Mouse (Mus musculus) neural tube, embryonic 14.5 days (tissue): Measurements from ENCODE around the gene Srsf2. TPM values are rescaled to one million over a fixed set of nuclear protein-coding genes. Genes with fewer than 3 reads are reported as not detected.

Experiments
- ATAC-seq: fragments of 200-750 bp; cut with Nextera tagmentation; 2 replicates; pipeline ENCODE4 v1.8.0; 2017; ENCODE audit warnings: low read depth, mild to moderate bottlenecking, moderate TSS enrichment, moderate library complexity
- H3K27ac ChIP-seq: fragments of 300-500 bp; sonication (generic); 2 replicates; pipeline ENCODE4 v1.5.1; 2014; ENCODE audit warnings: low read depth, mild to moderate bottlenecking, control low read depth, low read length, moderate library complexity, mixed read lengths
- H3K27me3 ChIP-seq: fragments of 300-500 bp; sonication (generic); 2 replicates; pipeline ENCODE4 v1.6.1; 2014; ENCODE audit warnings: low read length; ENCODE audit not compliant: control insufficient read depth, insufficient read depth
- H3K36me3 ChIP-seq: fragments of 300-500 bp; sonication (generic); 2 replicates; pipeline ENCODE4 v1.6.1; 2014; ENCODE audit warnings: low read length, mixed read lengths; ENCODE audit not compliant: control insufficient read depth, insufficient read depth
- H3K4me1 ChIP-seq: fragments of 300-500 bp; sonication (generic); 2 replicates; pipeline ENCODE4 v1.6.1; 2014; ENCODE audit warnings: low read length; ENCODE audit not compliant: control insufficient read depth, insufficient read depth
- H3K4me2 ChIP-seq: fragments of 300-500 bp; sonication (generic); 2 replicates; pipeline ENCODE4 v1.6.1; 2014; ENCODE audit warnings: mild to moderate bottlenecking, low read depth, low read length, control low read depth
- H3K4me3 ChIP-seq: fragments of 300-500 bp; sonication (generic); 2 replicates; pipeline ENCODE4 v1.5.1; 2014; ENCODE audit warnings: low read depth, low read length, control low read depth, mixed read lengths
- H3K9ac ChIP-seq: fragments of 300-500 bp; sonication (generic); replicated peaks from 2 replicates; pipeline ENCODE4 v1.6.1; 2014; ENCODE audit warnings: low read depth, mild to moderate bottlenecking, control low read depth, low read length, mixed read lengths
- H3K9me3 ChIP-seq: fragments of 300-500 bp; sonication (generic); 2 replicates; pipeline ENCODE4 v1.6.1; 2016; ENCODE audit warnings: low read length; ENCODE audit not compliant: control insufficient read depth
- WGBS: fragments of 180-500 bp; shearing (Covaris S2); extraction: QIAGEN DNeasy Blood & Tissue Kit; methylation state at CpG from one replicate; pipeline ENCODE4 v1.1.7; 2014; 5-methylcytosine and 5-hydroxymethylcytosine counted together
- polyA plus RNA-seq: library from polyadenylated mRNA; unstranded; fragments of >200 nt; fragmentation: Nextera tagmentation; extraction: Ambion mirVana; gene quantifications from 2 replicates; pipeline ENCODE4 v1.2.1, GENCODE M21; 2014

Srsf2 gene
- polyA plus RNA-seq, 1 experiment from 2014 or later: 602 TPM

DNA sequence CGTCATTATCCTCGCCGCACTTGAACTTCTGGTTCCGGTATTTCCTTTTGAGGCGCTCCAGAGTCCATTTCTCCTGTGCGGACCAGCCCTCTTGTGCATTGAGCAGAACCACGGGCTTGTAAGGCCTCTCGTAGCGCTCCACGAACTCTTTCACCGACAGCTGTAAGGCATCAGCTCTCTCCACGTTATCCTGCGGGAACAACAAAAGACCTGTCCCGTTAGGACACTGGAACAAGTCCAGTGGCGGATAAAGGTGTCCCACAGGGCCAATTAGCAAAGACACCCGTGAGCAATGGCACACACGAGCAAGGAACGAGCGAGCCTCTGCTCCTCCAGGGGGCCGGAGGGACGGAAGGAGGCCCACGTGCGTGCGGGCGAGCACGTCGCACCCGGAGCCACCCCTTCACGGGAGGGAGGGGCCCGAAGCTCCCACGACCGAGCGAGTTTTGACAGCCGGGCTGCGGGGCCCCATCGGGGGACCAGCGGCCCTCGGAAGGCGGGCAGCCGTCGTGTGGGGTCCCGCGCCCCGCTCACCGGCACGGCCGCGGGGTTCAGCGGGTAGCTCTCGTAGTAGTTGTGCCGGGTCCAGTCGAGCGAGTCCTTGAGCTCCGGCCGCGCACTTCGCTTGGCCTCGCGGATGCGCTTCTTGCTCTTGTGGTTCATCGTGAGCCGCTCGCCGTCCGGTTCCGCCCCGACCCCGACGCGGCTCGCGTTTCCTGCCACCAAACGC, 10.2 kb downstream of the Srsf2 start:
- WGBS: under 1% methylated on average over 50 of the region's 73 CpGs
- ATAC-seq: peak; percentile 69
- H3K36me3 ChIP-seq: peaks cover 30% of the 10 kb centered on the region
- peak overlapping the region; percentile 93 for H3K4me2 ChIP-seq
- peak overlapping the region; percentile 84 for H3K4me3 ChIP-seq
- peaks cover 28% of the 10 kb centered on the region for H3K4me1 ChIP-seq
- peak overlapping the region; percentile 85 for H3K9ac ChIP-seq
- H3K27me3 ChIP-seq: no peaks in the 10 kb centered on the region
- no peaks in the 10 kb centered on the region for H3K9me3 ChIP-seq
- H3K27ac ChIP-seq: peak overlapping the region; percentile 97

- no peak overlapping the region for H3K9ac ChIP-seq
- H3K4me2 ChIP-seq: peak overlapping the region; percentile 93
- no peaks in the 10 kb centered on the region for H3K9me3 ChIP-seq
- H3K4me1 ChIP-seq: peaks cover 28% of the 10 kb centered on the region
- WGBS: 86% methylated on average over 4 of the region's 4 CpGs
- peaks cover 46% of the 10 kb centered on the region for H3K36me3 ChIP-seq
- H3K27ac ChIP-seq: no peak overlapping the region
- no peaks in the 10 kb centered on the region for H3K27me3 ChIP-seq
- H3K4me3 ChIP-seq: peak overlapping the region; percentile 6; the same call in 1 of the 2 replicates
- ATAC-seq: no peak
Observed at GRCm38 (mm10) chr11:116840748-116841147, 12.1 kb downstream of the Srsf2 start.

GRCm38 (mm10) chr11:116839601-116840000, 13.3 kb downstream of the Srsf2 start:
- H3K27me3 ChIP-seq: no peaks in the 10 kb centered on the region
- H3K4me3 ChIP-seq: no peak overlapping the region
- no peak overlapping the region for H3K27ac ChIP-seq
- H3K9ac ChIP-seq: peak overlapping the region; percentile 25; the same call in 1 of the 2 replicates
- H3K4me1 ChIP-seq: peaks cover 28% of the 10 kb centered on the region
- no peak for ATAC-seq
- no peaks in the 10 kb centered on the region for H3K9me3 ChIP-seq
- H3K36me3 ChIP-seq: peaks cover 55% of the 10 kb centered on the region
- H3K4me2 ChIP-seq: no peak overlapping the region
- WGBS: 82% methylated on average over 7 of the region's 7 CpGs

DNA sequence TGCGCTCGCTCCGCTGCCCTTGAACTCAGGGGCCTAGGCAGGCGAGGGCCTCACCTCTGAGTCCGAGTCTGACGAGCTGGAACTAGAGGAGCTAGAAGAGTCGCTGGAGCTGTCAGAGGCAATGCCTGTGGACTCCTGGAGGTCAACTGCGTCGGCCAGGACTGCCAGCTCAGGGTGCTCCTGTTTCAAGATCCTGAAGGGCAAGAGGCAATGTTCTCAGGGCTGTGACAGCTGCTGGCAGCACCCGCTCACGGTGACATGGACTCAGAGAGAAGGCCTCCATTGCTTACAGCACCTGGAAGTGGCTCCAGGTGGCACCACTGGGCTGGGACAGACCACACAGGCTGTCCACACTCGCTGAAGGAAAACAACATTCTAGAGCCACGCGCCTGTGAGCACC, 14.0 kb downstream of the Srsf2 start:
- 93% methylated on average over 14 of the region's 14 CpGs for WGBS
- Histone ChIP-seq H3K36me3 (peaks cover 62% of the 10 kb centered on the region), H3K9ac (no peak overlapping the region), H3K4me3 (no peak overlapping the region), H3K27ac (no peak overlapping the region), H3K27me3 (no peaks in the 10 kb centered on the region), H3K4me1 (peaks cover 21% of the 10 kb centered on the region), H3K9me3 (no peaks in the 10 kb centered on the region), H3K4me2 (no peak overlapping the region)
- no peak for ATAC-seq

- Histone ChIP-seq H3K4me1 (peaks cover 22% of the 10 kb centered on the region), H3K36me3 (peaks cover 74% of the 10 kb centered on the region), H3K27me3 (no peaks in the 10 kb centered on the region), H3K4me3 (no peak overlapping the region), H3K4me2 (no peak overlapping the region), H3K9me3 (no peaks in the 10 kb centered on the region), H3K27ac (no peak overlapping the region), H3K9ac (no peak overlapping the region)
- 94% methylated on average over 10 of the region's 10 CpGs for WGBS
- ATAC-seq: no peak
Observed at GRCm38 (mm10) chr11:116837441-116837840, 15.5 kb downstream of the Srsf2 start.

- WGBS: 90% methylated on average over 4 of the region's 4 CpGs
- Histone ChIP-seq H3K9ac (no peak overlapping the region), H3K27ac (no peak overlapping the region), H3K9me3 (no peaks in the 10 kb centered on the region), H3K27me3 (no peaks in the 10 kb centered on the region), H3K4me3 (no peak overlapping the region), H3K4me1 (peaks cover 18% of the 10 kb centered on the region), H3K4me2 (no peak overlapping the region), H3K36me3 (peaks cover 75% of the 10 kb centered on the region)
- no peak for ATAC-seq
Observed at GRCm38 (mm10) chr11:116836283-116836682, 16.6 kb downstream of the Srsf2 start.

DNA sequence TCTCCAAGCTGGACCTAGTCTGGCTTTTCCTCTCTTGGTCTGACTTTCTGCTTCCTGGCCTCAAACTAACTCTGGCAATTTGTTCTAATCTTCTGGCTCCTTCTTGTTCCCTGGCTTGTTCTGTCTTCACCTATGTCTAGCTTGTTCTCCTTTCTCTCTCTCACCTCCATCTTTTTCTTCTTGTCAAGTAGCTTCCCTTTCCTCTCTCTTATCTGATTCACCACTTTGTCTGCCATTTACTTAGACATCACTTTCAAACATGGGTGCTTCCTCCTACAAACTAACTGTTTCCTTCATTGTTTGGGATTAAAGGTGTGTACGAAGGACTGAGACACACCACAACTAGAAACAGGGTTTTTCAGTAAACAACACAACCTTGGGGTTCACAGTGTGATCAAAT, 17.9 kb downstream of the Srsf2 start:
- Histone ChIP-seq H3K36me3 (peaks cover 65% of the 10 kb centered on the region), H3K4me3 (no peak overlapping the region), H3K4me2 (no peak overlapping the region), H3K27me3 (no peaks in the 10 kb centered on the region), H3K4me1 (peaks cover 7% of the 10 kb centered on the region; the same call in 1 of the 2 replicates), H3K9ac (no peak overlapping the region), H3K27ac (no peak overlapping the region), H3K9me3 (no peaks in the 10 kb centered on the region)
- no peak for ATAC-seq
- WGBS: 95% methylated on average over 1 of the region's 1 CpGs

- 37% methylated on average over 3 of the region's 4 CpGs for WGBS
- Histone ChIP-seq H3K9me3 (no peaks in the 10 kb centered on the region), H3K36me3 (peaks cover 40% of the 10 kb centered on the region), H3K4me1 (peaks cover 8% of the 10 kb centered on the region), H3K9ac (no peak overlapping the region), H3K4me3 (no peak overlapping the region), H3K27me3 (no peaks in the 10 kb centered on the region), H3K27ac (no peak overlapping the region), H3K4me2 (no peak overlapping the region)
- no peak for ATAC-seq
Observed at GRCm38 (mm10) chr11:116832172-116832685, 20.7 kb downstream of the Srsf2 start.

DNA sequence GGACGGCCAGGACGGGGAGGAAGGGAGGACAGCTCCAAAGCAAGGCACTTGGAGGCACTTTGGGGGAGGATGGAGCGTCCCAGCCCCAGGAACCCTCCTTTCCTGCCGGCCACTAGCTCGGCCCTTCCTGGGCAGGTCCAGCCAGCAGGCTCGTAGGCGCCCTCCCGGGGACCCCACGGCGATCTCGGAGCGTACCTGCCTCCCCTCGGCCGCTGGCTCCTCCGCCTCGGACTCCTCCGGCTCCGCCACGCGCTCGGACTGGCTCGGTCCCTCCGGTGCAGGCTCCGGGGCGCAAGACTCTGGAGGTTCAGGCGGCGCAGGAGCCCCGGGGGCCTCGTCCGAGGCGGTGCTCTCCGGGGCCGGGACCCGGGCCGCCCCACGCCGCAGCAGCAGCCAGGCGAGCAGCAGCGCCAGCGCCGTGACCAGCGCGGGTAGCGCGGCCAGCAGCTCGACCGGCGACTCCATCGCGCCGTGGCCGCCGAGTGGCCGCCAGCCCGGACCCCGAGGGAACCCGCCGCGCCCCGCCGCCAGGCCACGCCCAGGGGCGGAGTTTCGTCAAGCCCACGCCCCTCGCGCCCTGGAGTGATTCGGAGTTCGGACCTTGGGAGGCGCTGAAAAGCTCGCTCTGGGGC, 25.2 kb downstream of the Srsf2 start, which contains the start of gene Mxra7:
Gene Mxra7 (minus strand): TSS at position 513 of the 632 bp plus-strand sequence.
- Histone ChIP-seq H3K9me3 (no peaks in the 10 kb centered on the region), H3K27me3 (no peaks in the 10 kb centered on the region)
- WGBS: under 1% methylated on average over 57 of the region's 71 CpGs

More for the DNA sequence above, 25.2 kb downstream of the Srsf2 start, which contains the start of gene Mxra7:
- peak within 1 kb of the TSS; percentile 69 for H3K27ac ChIP-seq
- peak; percentile 35; the same call in 1 of the 2 replicates for ATAC-seq
- peak within 1 kb of the TSS; percentile 87 for H3K9ac ChIP-seq
- peaks cover 18% of the 10 kb centered on the region for H3K4me1 ChIP-seq
- peak within 1 kb of the TSS; percentile 62 for H3K4me3 ChIP-seq
- H3K4me2 ChIP-seq: peak within 1 kb of the TSS; percentile 91
- peaks cover 3% of the 10 kb centered on the region; the same call in 1 of the 2 replicates for H3K36me3 ChIP-seq
